Mouse (Mus musculus): ENCODE data around the gene Eya2. TPM values are rescaled to one million over a fixed set of nuclear protein-coding genes. Genes with fewer than 3 reads are reported as not detected.

Gene Eya2
- polyA plus RNA-seq, 1 experiment from 2014 or later = 3.2 TPM

DNA sequence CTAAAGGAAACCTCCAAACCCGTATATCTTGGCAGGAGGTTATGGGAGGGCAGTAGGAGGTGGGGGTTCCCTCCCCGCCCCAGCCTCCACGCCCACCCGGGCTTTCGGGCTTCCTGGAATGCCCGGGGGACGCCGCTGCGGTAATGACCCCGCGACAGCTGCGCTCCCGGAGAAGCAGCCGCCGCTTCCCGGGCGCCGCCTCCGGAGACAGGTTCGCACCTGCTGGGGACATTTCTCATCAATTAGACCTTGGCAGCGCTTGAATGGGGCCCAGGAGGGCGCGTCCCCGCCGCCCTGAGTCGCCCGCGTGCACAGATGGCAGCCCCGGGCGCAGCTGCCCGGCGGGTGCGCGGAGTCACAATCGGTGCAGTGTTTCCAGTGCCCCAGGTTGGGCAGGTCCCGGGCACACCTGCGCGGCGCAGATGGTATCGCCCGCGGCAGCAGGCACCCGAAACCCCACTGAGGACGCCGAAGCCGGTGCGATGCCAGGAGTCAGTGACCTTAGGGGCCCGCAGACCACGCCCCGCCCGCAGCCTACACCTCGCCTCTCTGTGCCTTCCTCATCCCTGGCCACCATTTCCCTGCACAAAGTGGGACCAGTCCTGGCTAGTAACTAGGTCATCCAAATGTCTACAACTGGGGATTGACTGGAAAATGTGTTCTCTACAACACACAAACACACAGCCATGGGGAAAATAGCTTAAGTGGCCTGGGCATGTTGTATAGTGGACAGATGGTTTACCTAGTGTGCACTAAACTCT, 31.4 kb upstream of the Eya2 start:
- peak overlapping the region; percentile 35 for H3K4me3 ChIP-seq
- peak overlapping the region; percentile 13; the same call in 1 of the 2 replicates for H3K9ac ChIP-seq
- no peak for ATAC-seq (ENCODE audit: borderline replicate concordance, extremely low read depth, low FRiP score, low TSS enrichment)
- peak overlapping the region; percentile 72 for H3K4me2 ChIP-seq
- 2% methylated on average over 52 of the region's 52 CpGs for WGBS
- 0 out of 2 replicates have a peak, but pooled peaks cover 6% of the 10 kb centered on the region for H3K4me1 ChIP-seq
- H3K9me3 ChIP-seq = no peaks in the 10 kb centered on the region
- H3K27ac ChIP-seq = no peak overlapping the region
- no peaks in the 10 kb centered on the region for H3K36me3 ChIP-seq
- H3K27me3 ChIP-seq = peaks cover 40% of the 10 kb centered on the region

GRCm38 (mm10) chr2:165564101-165564500, 30.7 kb upstream of the Eya2 start:
- WGBS = 72% methylated on average over 8 of the region's 8 CpGs
- ATAC-seq (ENCODE audit: borderline replicate concordance, extremely low read depth, low FRiP score, low TSS enrichment) = no peak

GRCm38 (mm10) chr2:165564620-165565019, 30.2 kb upstream of the Eya2 start:
- WGBS = 67% methylated on average over 6 of the region's 6 CpGs
- ATAC-seq (ENCODE audit: borderline replicate concordance, extremely low read depth, low FRiP score, low TSS enrichment) = no peak
- Histone ChIP-seq H3K4me1 (0 out of 2 replicates have a peak, but pooled peaks cover 6% of the 10 kb centered on the region), H3K27ac (no peak overlapping the region), H3K9ac (no peak overlapping the region), H3K36me3 (no peaks in the 10 kb centered on the region), H3K9me3 (no peaks in the 10 kb centered on the region), H3K27me3 (peaks cover 40% of the 10 kb centered on the region), H3K4me3 (no peak overlapping the region), H3K4me2 (no peak overlapping the region)

More at GRCm38 (mm10) chr2:165564101-165564500, 30.7 kb upstream of the Eya2 start:
- no peak overlapping the region for H3K9ac ChIP-seq
- H3K4me2 ChIP-seq = no peak overlapping the region
- no peak overlapping the region for H3K4me3 ChIP-seq
- no peak overlapping the region for H3K27ac ChIP-seq
- 0 out of 2 replicates have a peak, but pooled peaks cover 6% of the 10 kb centered on the region for H3K4me1 ChIP-seq
- H3K9me3 ChIP-seq = no peaks in the 10 kb centered on the region
- H3K27me3 ChIP-seq = peaks cover 40% of the 10 kb centered on the region
- H3K36me3 ChIP-seq = no peaks in the 10 kb centered on the region

DNA sequence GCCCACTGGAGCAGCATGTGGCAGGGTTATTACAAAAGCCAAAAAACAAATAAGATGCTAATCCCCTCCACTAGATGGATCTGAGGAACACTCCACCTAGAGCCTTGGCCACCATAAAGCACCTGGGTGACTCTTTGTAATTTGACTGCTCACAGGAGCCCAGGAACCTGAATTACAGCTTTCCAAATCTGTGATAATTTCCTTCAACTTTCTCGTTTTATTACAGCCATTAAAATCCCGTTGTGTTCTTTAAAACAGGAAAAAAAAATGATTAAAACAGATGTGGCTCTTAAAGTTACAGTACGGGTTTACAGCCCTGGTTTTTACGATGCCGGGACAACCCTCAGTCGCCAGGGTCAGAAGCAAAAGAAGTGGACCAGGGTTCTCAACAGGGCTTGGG, 27.9 kb upstream of the Eya2 start:
- Histone ChIP-seq H3K9me3 (no peaks in the 10 kb centered on the region), H3K27ac (no peak overlapping the region), H3K4me2 (no peak overlapping the region), H3K9ac (no peak overlapping the region), H3K4me3 (no peak overlapping the region), H3K27me3 (peaks cover 36% of the 10 kb centered on the region), H3K4me1 (0 out of 2 replicates have a peak, but pooled peaks cover 6% of the 10 kb centered on the region), H3K36me3 (no peaks in the 10 kb centered on the region)
- ATAC-seq (ENCODE audit: borderline replicate concordance, extremely low read depth, low FRiP score, low TSS enrichment) = no peak
- 67% methylated on average over 6 of the region's 6 CpGs for WGBS

DNA sequence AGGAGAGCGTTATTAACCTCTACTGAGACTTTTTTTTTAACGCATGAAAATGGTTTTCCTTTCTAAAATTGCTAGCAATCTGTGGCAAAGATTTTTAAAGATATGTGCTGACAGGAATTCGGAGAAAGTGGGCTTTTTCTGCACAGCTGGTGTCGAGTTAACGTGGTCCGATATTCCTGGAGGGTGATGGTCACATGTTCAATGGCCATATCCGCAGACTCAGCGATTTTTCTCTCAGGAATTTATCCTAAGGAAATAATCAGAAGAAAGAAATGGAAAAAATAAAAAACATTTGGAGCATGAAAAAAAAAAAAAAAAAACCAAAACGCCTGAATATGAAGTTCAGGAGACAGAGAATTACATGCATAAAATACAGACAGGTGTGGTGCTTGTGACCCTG, 27.0 kb upstream of the Eya2 start:
- no peak overlapping the region for H3K4me2 ChIP-seq
- ATAC-seq (ENCODE audit: borderline replicate concordance, extremely low read depth, low FRiP score, low TSS enrichment) = no peak
- peaks cover 30% of the 10 kb centered on the region for H3K27me3 ChIP-seq
- no peaks in the 10 kb centered on the region for H3K36me3 ChIP-seq
- H3K9ac ChIP-seq = no peak overlapping the region
- no peaks in the 10 kb centered on the region for H3K9me3 ChIP-seq
- 59% methylated on average over 9 of the region's 9 CpGs for WGBS
- no peak overlapping the region for H3K4me3 ChIP-seq
- H3K27ac ChIP-seq = no peak overlapping the region
- H3K4me1 ChIP-seq = 0 out of 2 replicates have a peak, but pooled peaks cover 6% of the 10 kb centered on the region

DNA sequence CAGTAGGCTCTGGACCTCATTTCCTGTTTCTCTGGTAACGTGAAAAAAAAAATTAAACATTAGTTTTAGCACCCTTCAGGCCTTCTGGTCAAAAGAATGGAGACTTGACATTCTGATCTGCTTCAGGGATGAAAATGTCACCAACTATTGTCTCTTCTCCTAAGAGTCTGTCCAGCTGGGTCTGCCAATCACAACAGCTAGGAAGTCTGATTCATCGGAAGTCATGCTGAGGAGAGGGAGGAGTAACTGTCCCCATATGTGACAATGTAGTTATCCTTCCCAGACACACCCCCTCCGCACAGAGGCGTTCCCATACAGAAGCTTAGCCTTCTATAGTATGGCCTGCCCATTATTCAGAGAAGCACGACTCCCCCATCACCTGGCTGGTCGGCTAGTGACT, 25.9 kb upstream of the Eya2 start:
- Histone ChIP-seq H3K9me3 (no peaks in the 10 kb centered on the region), H3K4me1 (no peaks in the 10 kb centered on the region), H3K4me3 (no peak overlapping the region), H3K27ac (no peak overlapping the region), H3K27me3 (peaks cover 19% of the 10 kb centered on the region), H3K4me2 (no peak overlapping the region), H3K9ac (no peak overlapping the region), H3K36me3 (no peaks in the 10 kb centered on the region)
- no peak for ATAC-seq (ENCODE audit: borderline replicate concordance, extremely low read depth, low FRiP score, low TSS enrichment)
- WGBS = 63% methylated on average over 6 of the region's 6 CpGs

- WGBS = 11% methylated on average over 4 of the region's 4 CpGs
- Histone ChIP-seq H3K36me3 (no peaks in the 10 kb centered on the region), H3K4me1 (no peaks in the 10 kb centered on the region), H3K27ac (no peak overlapping the region), H3K4me2 (no peak overlapping the region), H3K4me3 (no peak overlapping the region), H3K9ac (no peak overlapping the region), H3K27me3 (no peaks in the 10 kb centered on the region), H3K9me3 (no peaks in the 10 kb centered on the region)
- ATAC-seq (ENCODE audit: borderline replicate concordance, extremely low read depth, low FRiP score, low TSS enrichment) = no peak
These were observed 23.5 kb upstream of the Eya2 start for GRCm38 (mm10) chr2:165571216-165571778.

DNA sequence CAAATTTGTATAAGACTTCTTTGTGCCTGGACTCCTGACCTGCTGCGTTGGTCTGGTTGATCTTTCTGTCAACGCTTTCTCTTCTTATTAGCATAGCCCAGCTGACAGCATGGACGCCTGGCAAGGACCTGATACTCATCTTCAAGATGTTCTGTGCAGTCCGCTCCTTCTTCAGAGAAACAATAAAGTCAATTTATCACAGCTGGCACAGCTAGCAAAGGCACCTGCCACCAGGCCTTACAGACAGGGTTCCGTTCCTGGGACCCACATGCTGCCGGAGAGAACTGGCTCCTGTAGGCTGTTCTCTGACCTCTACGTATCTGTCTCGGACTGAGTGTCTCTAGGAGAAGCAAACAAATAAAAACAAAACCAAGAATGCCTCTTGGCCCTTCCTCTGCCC, 11.8 kb upstream of the Eya2 start:
- Histone ChIP-seq H3K4me2 (no peak overlapping the region), H3K27me3 (no peaks in the 10 kb centered on the region), H3K27ac (no peak overlapping the region), H3K4me1 (no peaks in the 10 kb centered on the region), H3K9ac (no peak overlapping the region), H3K9me3 (no peaks in the 10 kb centered on the region), H3K36me3 (no peaks in the 10 kb centered on the region), H3K4me3 (no peak overlapping the region)
- 64% methylated on average over 8 of the region's 8 CpGs for whole genome bisulfite sequencing
- ATAC-seq (ENCODE audit: borderline replicate concordance, extremely low read depth, low FRiP score, low TSS enrichment) = no peak

GRCm38 (mm10) chr2:165583518-165583917, 11.3 kb upstream of the Eya2 start:
- no peak for ATAC-seq (ENCODE audit: borderline replicate concordance, extremely low read depth, low FRiP score, low TSS enrichment)
- Histone ChIP-seq H3K36me3 (no peaks in the 10 kb centered on the region), H3K27ac (no peak overlapping the region), H3K4me2 (no peak overlapping the region), H3K9me3 (no peaks in the 10 kb centered on the region), H3K4me3 (no peak overlapping the region), H3K4me1 (no peaks in the 10 kb centered on the region), H3K9ac (no peak overlapping the region), H3K27me3 (no peaks in the 10 kb centered on the region)
- WGBS = 65% methylated on average over 4 of the region's 4 CpGs

DNA sequence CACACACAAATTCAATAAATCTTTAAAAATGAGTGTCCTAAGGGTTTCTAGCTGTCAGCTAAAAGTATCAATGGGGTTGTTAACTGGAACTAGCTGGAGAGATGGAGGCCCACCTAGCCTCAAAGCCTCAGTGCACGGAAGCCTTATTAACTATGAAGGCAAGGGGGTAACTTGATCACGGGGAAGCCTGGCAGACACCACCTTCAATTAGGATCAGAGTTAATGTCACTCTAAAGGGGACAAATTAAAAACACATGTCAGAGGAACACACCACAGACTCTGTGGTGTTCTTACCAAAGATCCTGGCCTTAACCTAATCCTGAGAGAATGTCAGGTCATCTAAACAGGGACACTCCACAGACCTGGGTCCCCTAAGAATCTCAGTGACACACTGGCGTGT, 10.3 kb upstream of the Eya2 start:
- 83% methylated on average over 3 of the region's 3 CpGs for WGBS
- no peaks in the 10 kb centered on the region for H3K9me3 ChIP-seq

GRCm38 (mm10) chr2:165590742-165591141, 4.1 kb upstream of the Eya2 start:
- no peak for ATAC-seq (ENCODE audit: borderline replicate concordance, extremely low read depth, low FRiP score, low TSS enrichment)
- Histone ChIP-seq H3K27me3 (peaks cover 28% of the 10 kb centered on the region), H3K36me3 (no peaks in the 10 kb centered on the region), H3K4me2 (no peak overlapping the region), H3K9me3 (no peaks in the 10 kb centered on the region), H3K27ac (no peak overlapping the region), H3K9ac (no peak overlapping the region), H3K4me1 (peaks cover 11% of the 10 kb centered on the region), H3K4me3 (no peak overlapping the region)
- 86% methylated on average over 16 of the region's 16 CpGs for WGBS

More for the DNA sequence above, 10.3 kb upstream of the Eya2 start:
- H3K27me3 ChIP-seq = no peaks in the 10 kb centered on the region
- no peak for ATAC-seq (ENCODE audit: borderline replicate concordance, extremely low read depth, low FRiP score, low TSS enrichment)
- H3K9ac ChIP-seq = no peak overlapping the region
- H3K36me3 ChIP-seq = no peaks in the 10 kb centered on the region
- H3K27ac ChIP-seq = no peak overlapping the region
- no peak overlapping the region for H3K4me2 ChIP-seq
- H3K4me3 ChIP-seq = no peak overlapping the region
- H3K4me1 ChIP-seq = no peaks in the 10 kb centered on the region

DNA sequence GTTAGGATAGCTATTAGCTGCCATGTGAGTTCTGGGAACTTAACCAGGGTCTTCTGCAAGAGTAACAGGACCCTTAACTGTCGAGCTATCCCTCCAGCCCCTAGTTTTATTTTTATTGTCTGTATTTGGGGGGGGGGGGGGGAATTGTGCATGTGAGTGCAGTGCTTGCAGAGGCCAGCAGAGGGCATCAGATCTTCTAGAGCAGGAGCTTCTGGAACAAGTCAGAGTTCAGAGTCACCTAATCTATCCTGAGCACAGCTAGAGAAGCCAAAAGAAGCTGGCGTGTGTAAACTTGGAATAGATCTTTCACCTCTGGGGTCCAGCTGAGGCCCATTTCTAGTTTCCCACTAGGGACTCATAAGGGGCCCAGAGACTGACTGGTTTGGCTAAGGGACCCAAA, 1.1 kb upstream of the Eya2 start:
- Histone ChIP-seq H3K27me3 (peaks cover 56% of the 10 kb centered on the region), H3K36me3 (no peaks in the 10 kb centered on the region), H3K4me1 (peaks cover 18% of the 10 kb centered on the region), H3K9ac (no peak overlapping the region), H3K4me2 (no peak overlapping the region), H3K9me3 (no peaks in the 10 kb centered on the region), H3K4me3 (no peak overlapping the region), H3K27ac (no peak overlapping the region)
- WGBS = 72% methylated on average over 2 of the region's 2 CpGs
- ATAC-seq (ENCODE audit: borderline replicate concordance, extremely low read depth, low FRiP score, low TSS enrichment) = no peak
